Mouse (Mus musculus): ENCODE data around the gene Dll1. TPM values are rescaled to one million over a fixed set of nuclear protein-coding genes. Genes with fewer than 3 reads are reported as not detected.

Dll1 gene
- polyA plus RNA-seq, 1 experiment = 13.3 TPM

DNA sequence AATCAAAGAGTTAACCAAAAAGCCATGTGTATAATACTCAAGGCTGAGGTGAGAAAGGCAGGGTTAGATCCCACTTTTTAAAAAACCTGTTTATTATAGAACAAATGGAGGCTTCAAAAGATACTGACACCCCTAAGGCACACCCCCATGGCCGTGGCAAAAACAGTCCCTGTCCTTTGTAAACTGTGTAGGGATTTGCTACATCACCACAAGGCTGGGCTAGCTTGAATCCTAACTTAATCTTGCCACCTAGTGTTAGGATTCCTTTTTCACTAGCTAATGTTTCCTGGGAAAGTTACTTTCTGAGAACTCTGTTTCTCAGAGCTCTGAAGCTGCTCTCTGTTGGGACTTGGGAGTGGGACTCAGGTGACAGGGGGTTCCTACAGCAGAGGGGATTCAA lies 1.2 kb upstream of the Dll1 start:
- peaks cover 23% of the 10 kb centered on the region for H3K79me2 ChIP-seq (ENCODE audit: control insufficient read depth, insufficient read depth)
- no peak for TF ChIP-seq POLR2AphosphoS2 (IDR thresholded peaks at IDR 0.05; ENCODE audit: insufficient read length, low read depth)
- no peak for TF ChIP-seq E2F4 (IDR thresholded peaks at IDR 0.05; ENCODE audit: insufficient read depth)
- TF ChIP-seq REST (IDR thresholded peaks at IDR 0.05; ENCODE audit: insufficient read depth, insufficient read length) = no peak
- TF ChIP-seq POLR2A (IDR thresholded peaks at IDR 0.05; ENCODE audit: insufficient read length, low read depth) = no peak
- TF ChIP-seq SRF (IDR thresholded peaks at IDR 0.05; ENCODE audit: control insufficient read depth, insufficient read length, low read depth) = no peak
- no peak for TF ChIP-seq TCF3 (IDR thresholded peaks at IDR 0.05; ENCODE audit: insufficient read length, low read depth)
- no peak for TF ChIP-seq MAX (IDR thresholded peaks at IDR 0.05; ENCODE audit: low read depth)
- TF ChIP-seq USF1 (IDR thresholded peaks at IDR 0.05; ENCODE audit: low read depth) = no peak
- TF ChIP-seq MYOD1 (IDR thresholded peaks at IDR 0.05; ENCODE audit: control insufficient read depth in 1 of 3, insufficient read length in 2 of 3, low read depth in 2 of 3) = no peak
- no peak for TF ChIP-seq CEBPB (IDR thresholded peaks at IDR 0.05; ENCODE audit: insufficient read depth, poor library complexity, severe bottlenecking)
- TF ChIP-seq TCF12 (IDR thresholded peaks at IDR 0.05; ENCODE audit: insufficient read depth, poor library complexity, severe bottlenecking) = no peak
- no peak for TF ChIP-seq MYOG (IDR thresholded peaks at IDR 0.05; ENCODE audit: control insufficient read depth in 1 of 3, insufficient read depth in 1 of 3, insufficient read length in 2 of 3, low read depth in 2 of 3)
- no peaks in the 10 kb centered on the region for H3K36me3 ChIP-seq (ENCODE audit: control insufficient read depth, insufficient read depth)
- no peak overlapping the region for H3K4me2 ChIP-seq (ENCODE audit: low read depth)
- no peak overlapping the region for H3ac ChIP-seq (ENCODE audit: control insufficient read depth, insufficient read length)
- no peak overlapping the region for H3K4me3 ChIP-seq
- H3K27me3 ChIP-seq (ENCODE audit: control insufficient read depth, insufficient read depth, insufficient read length) = peaks cover 4% of the 10 kb centered on the region

DNA sequence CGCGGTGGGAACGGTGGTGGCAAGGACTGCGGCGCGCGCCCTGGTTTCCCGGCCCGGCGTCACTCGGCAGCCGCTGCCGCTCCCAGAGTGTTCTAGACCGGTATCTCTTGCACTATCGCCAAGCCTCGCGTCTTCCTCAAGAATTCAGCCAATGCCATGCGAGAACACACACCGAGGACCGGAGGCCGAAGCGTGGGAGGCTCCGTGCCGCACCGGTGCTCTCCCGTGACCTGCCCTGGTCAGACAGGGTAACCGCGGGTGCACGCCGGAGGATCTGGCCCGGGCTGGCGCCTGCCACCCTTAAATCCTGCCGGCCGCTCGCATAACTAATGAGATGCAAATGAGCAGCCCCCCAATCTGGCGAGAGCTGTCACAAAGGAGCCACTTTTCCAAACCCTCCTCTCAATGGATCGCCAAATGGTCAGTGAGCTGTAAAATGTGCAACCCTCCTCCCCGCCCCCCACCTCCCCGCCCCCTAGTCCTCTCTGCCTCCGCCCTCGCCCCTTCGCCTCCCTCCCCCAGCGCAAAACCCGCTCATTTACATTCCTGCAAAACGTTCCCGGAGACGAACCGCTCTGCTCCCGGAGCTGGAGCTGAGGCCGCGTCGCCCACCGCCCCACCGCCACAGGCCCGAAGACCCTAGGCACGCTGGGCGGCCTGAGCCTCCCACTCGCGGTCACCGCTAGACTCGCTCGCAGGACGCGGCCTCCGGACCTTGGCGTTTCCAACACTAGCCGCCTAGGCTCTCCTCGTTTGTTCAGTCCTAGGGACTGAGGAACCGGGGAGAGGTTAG lies 775 bp downstream of the Dll1 start:
- peak overlapping the region; percentile 76 for H3K4me3 ChIP-seq
- H3K79me2 ChIP-seq (ENCODE audit: control insufficient read depth, insufficient read depth) = peaks cover 38% of the 10 kb centered on the region
- peaks cover 2% of the 10 kb centered on the region for H3K27me3 ChIP-seq (ENCODE audit: control insufficient read depth, insufficient read depth, insufficient read length)
- TF ChIP-seq POLR2A (IDR thresholded peaks at IDR 0.05; ENCODE audit: insufficient read length, low read depth) (peak; percentile 95), POLR2AphosphoS2 (IDR thresholded peaks at IDR 0.05; ENCODE audit: insufficient read length, low read depth) (peak; percentile 94), CEBPB (IDR thresholded peaks at IDR 0.05; ENCODE audit: insufficient read depth, poor library complexity, severe bottlenecking) (no peak), SRF (IDR thresholded peaks at IDR 0.05; ENCODE audit: control insufficient read depth, insufficient read length, low read depth) (peak; percentile 50), MYOD1 (IDR thresholded peaks at IDR 0.05; ENCODE audit: control insufficient read depth in 1 of 3, insufficient read length in 2 of 3, low read depth in 2 of 3) (peak in 2 of 3 experiments; percentile 22 to 75), TCF12 (IDR thresholded peaks at IDR 0.05; ENCODE audit: insufficient read depth, poor library complexity, severe bottlenecking) (no peak), MYOG (IDR thresholded peaks at IDR 0.05; ENCODE audit: control insufficient read depth in 1 of 3, insufficient read depth in 1 of 3, insufficient read length in 2 of 3, low read depth in 2 of 3) (peak in 2 of 3 experiments; percentile 22 to 71)
- H3ac ChIP-seq (ENCODE audit: control insufficient read depth, insufficient read length) = peak overlapping the region; percentile 53
- H3K36me3 ChIP-seq (ENCODE audit: control insufficient read depth, insufficient read depth) = no peaks in the 10 kb centered on the region
- peak overlapping the region; percentile 94 for H3K4me2 ChIP-seq (ENCODE audit: low read depth)

DNA sequence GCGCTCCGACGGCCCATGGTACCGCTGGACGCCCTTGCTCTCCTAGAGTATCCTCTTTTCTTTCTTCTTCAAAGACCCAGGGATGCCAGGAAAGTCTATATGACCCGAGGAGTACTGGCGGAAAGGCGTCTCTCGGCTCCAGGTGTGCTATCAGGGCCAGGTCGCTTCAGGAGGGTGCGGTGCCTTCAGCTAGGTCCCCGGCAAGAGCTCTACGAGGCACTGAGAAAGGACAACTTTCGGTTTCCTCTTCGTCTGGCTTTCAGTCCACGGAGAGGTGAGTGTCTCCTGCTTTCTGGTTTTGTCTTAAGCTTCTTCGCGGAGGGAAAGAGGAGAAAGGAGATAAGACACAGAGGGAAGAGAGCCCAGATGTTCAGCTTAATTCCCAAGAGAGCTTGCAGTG lies 1.4 kb downstream of the Dll1 start:
- TF ChIP-seq CEBPB (IDR thresholded peaks at IDR 0.05; ENCODE audit: insufficient read depth, poor library complexity, severe bottlenecking) (no peak), TCF12 (IDR thresholded peaks at IDR 0.05; ENCODE audit: insufficient read depth, poor library complexity, severe bottlenecking) (no peak), TCF3 (IDR thresholded peaks at IDR 0.05; ENCODE audit: insufficient read length, low read depth) (no peak), REST (IDR thresholded peaks at IDR 0.05; ENCODE audit: insufficient read depth, insufficient read length) (no peak), USF1 (IDR thresholded peaks at IDR 0.05; ENCODE audit: low read depth) (no peak), MYOD1 (IDR thresholded peaks at IDR 0.05; ENCODE audit: control insufficient read depth in 1 of 3, insufficient read length in 2 of 3, low read depth in 2 of 3) (no peak), E2F4 (IDR thresholded peaks at IDR 0.05; ENCODE audit: insufficient read depth) (no peak)
- peak overlapping the region; percentile 94 for H3K4me2 ChIP-seq (ENCODE audit: low read depth)
- H3ac ChIP-seq (ENCODE audit: control insufficient read depth, insufficient read length) = peak overlapping the region; percentile 53
- no peaks in the 10 kb centered on the region for H3K27me3 ChIP-seq (ENCODE audit: control insufficient read depth, insufficient read depth, insufficient read length)
- H3K36me3 ChIP-seq (ENCODE audit: control insufficient read depth, insufficient read depth) = no peaks in the 10 kb centered on the region
- H3K4me3 ChIP-seq = peak overlapping the region; percentile 76
- H3K79me2 ChIP-seq (ENCODE audit: control insufficient read depth, insufficient read depth) = peaks cover 43% of the 10 kb centered on the region

DNA sequence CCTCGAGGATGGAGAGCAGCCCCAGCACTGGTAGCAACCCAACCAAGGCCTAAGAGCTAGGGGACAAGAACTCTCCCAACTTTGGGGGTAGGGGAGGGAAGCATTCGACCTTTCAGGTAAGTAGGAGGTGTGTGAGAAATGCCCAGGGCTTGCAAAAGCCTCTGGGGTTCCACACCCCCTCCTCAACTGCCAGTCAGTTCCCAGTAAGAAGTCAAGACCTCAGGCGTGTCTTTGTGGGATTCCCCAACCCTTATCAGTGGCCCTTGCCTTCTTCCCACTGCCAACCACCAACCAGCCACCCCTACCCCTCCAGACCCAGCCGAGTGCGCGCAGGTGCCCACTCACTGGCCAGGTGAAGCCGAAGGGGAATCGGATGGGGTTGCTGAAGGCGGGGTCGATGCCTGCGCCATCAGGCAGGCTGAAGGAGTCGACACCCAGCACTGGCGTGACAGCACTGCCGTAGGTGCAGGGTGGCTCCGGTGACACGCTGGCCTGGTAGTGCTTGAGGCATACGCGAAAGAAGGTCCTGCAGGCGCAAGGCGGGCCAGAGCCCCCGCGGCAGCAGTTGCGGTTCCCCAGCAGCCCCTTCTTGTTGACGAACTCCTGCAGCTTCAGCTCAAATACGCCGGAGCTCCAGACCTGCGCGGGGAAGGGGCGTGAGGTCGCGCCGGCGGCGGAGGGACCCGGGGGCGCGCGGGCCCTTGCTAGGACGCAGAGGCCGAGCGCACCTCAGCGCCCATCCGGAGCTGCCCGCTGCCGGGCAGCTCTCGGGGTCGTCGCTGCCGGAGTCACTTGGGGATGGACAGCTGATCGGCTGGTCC lies 2.1 kb downstream of the Dll1 start:
- peaks cover 43% of the 10 kb centered on the region for H3K79me2 ChIP-seq (ENCODE audit: control insufficient read depth, insufficient read depth)
- H3ac ChIP-seq (ENCODE audit: control insufficient read depth, insufficient read length) = peak overlapping the region; percentile 53
- no peaks in the 10 kb centered on the region for H3K27me3 ChIP-seq (ENCODE audit: control insufficient read depth, insufficient read depth, insufficient read length)
- no peaks in the 10 kb centered on the region for H3K36me3 ChIP-seq (ENCODE audit: control insufficient read depth, insufficient read depth)
- peak overlapping the region; percentile 76 for H3K4me3 ChIP-seq
- H3K4me2 ChIP-seq (ENCODE audit: low read depth) = peak overlapping the region; percentile 94
- no peak for TF ChIP-seq MYOD1 (IDR thresholded peaks at IDR 0.05; ENCODE audit: control insufficient read depth in 1 of 3, insufficient read length in 2 of 3, low read depth in 2 of 3)
- no peak for TF ChIP-seq CEBPB (IDR thresholded peaks at IDR 0.05; ENCODE audit: insufficient read depth, poor library complexity, severe bottlenecking)
- peak; percentile 6 for TF ChIP-seq POLR2AphosphoS2 (IDR thresholded peaks at IDR 0.05; ENCODE audit: insufficient read length, low read depth)
- no peak for TF ChIP-seq E2F4 (IDR thresholded peaks at IDR 0.05; ENCODE audit: insufficient read depth)
- no peak for TF ChIP-seq SRF (IDR thresholded peaks at IDR 0.05; ENCODE audit: control insufficient read depth, insufficient read length, low read depth)
- peak in 2 of 3 experiments; percentile 1 to 20 for TF ChIP-seq MYOG (IDR thresholded peaks at IDR 0.05; ENCODE audit: control insufficient read depth in 1 of 3, insufficient read depth in 1 of 3, insufficient read length in 2 of 3, low read depth in 2 of 3)

Data from myocyte (in vitro differentiated cells).